Mouse (Mus musculus) brown adipose tissue, adult 24 weeks (tissue): ENCODE measurements around the gene Ank. TPM values are rescaled to one million over a fixed set of nuclear protein-coding genes. Genes with fewer than 3 reads are reported as not detected.

Source experiments
- H3K27ac ChIP-seq: fragments of 200-500 bp; replicated peaks from 2 replicates; pipeline ENCODE4 v1.5.1; 2012; ENCODE audit warnings: low read depth, mild to moderate bottlenecking, low read length
- H3K4me1 ChIP-seq: fragments of 200-500 bp; 2 replicates; pipeline ENCODE4 v1.6.1; 2012; ENCODE audit warnings: low read length, mixed read lengths; ENCODE audit not compliant: control insufficient read depth, insufficient read depth, insufficient read length
- H3K4me3 ChIP-seq: fragments of 200-500 bp; 2 replicates; pipeline ENCODE4 v1.5.1; 2012; ENCODE audit warnings: low read depth, mild to moderate bottlenecking, low read length, moderate library complexity; ENCODE audit not compliant: insufficient read depth
- polyA plus RNA-seq: library from polyadenylated mRNA; stranded (reverse); fragments of >200 nt; gene quantifications from 2 replicates; pipeline ENCODE4 v1.2.4, GENCODE M21; 2012; ENCODE audit not compliant: missing spikeins, insufficient read depth, insufficient read length

Gene Ank
- polyA plus RNA-seq, 1 experiment: 179 TPM

GRCm38 (mm10) chr15:27578918-27579317, 112.4 kb downstream of the Ank start:
- no peak overlapping the region for H3K4me3 ChIP-seq
- H3K27ac ChIP-seq: no peak overlapping the region
- H3K4me1 ChIP-seq: peaks cover 4% of the 10 kb centered on the region

GRCm38 (mm10) chr15:27579853-27580252, 113.4 kb downstream of the Ank start:
- peaks cover 4% of the 10 kb centered on the region for H3K4me1 ChIP-seq
- no peak overlapping the region for H3K27ac ChIP-seq
- H3K4me3 ChIP-seq: no peak overlapping the region

- Histone ChIP-seq H3K27ac (no peak overlapping the region), H3K4me3 (no peak overlapping the region), H3K4me1 (peaks cover 4% of the 10 kb centered on the region; the same call in 1 of the 2 replicates)
These were observed 114.3 kb downstream of the Ank start for GRCm38 (mm10) chr15:27580771-27581170.

GRCm38 (mm10) chr15:27581640-27582039, 115.2 kb downstream of the Ank start:
- no peak overlapping the region for H3K27ac ChIP-seq
- no peak overlapping the region for H3K4me3 ChIP-seq
- peaks cover 2% of the 10 kb centered on the region; the same call in 1 of the 2 replicates for H3K4me1 ChIP-seq

GRCm38 (mm10) chr15:27582428-27582827, 116.0 kb downstream of the Ank start:
- Histone ChIP-seq H3K27ac (no peak overlapping the region), H3K4me1 (peaks cover 2% of the 10 kb centered on the region; the same call in 1 of the 2 replicates), H3K4me3 (no peak overlapping the region)

GRCm38 (mm10) chr15:27583042-27583441, 116.6 kb downstream of the Ank start:
- no peak overlapping the region for H3K27ac ChIP-seq

GRCm38 (mm10) chr15:27583620-27584019, 117.1 kb downstream of the Ank start:
- H3K4me1 ChIP-seq: 0 out of 2 replicates have a peak, but pooled peaks cover 2% of the 10 kb centered on the region
- H3K4me3 ChIP-seq: no peak overlapping the region
- H3K27ac ChIP-seq: no peak overlapping the region

More at GRCm38 (mm10) chr15:27583042-27583441, 116.6 kb downstream of the Ank start:
- no peak overlapping the region for H3K4me3 ChIP-seq
- H3K4me1 ChIP-seq: 0 out of 2 replicates have a peak, but pooled peaks cover 2% of the 10 kb centered on the region

- H3K4me1 ChIP-seq: no peaks in the 10 kb centered on the region
- H3K4me3 ChIP-seq: no peak overlapping the region
- no peak overlapping the region for H3K27ac ChIP-seq
These were observed 119.1 kb downstream of the Ank start for GRCm38 (mm10) chr15:27585466-27586092.

- Histone ChIP-seq H3K27ac (no peak overlapping the region), H3K4me3 (no peak overlapping the region), H3K4me1 (no peaks in the 10 kb centered on the region)
These were observed 119.6 kb downstream of the Ank start for GRCm38 (mm10) chr15:27586093-27586480.

GRCm38 (mm10) chr15:27588087-27588826, 121.8 kb downstream of the Ank start:
- no peak overlapping the region for H3K4me3 ChIP-seq
- no peaks in the 10 kb centered on the region for H3K4me1 ChIP-seq
- H3K27ac ChIP-seq: no peak overlapping the region

GRCm38 (mm10) chr15:27590812-27591211, 124.3 kb downstream of the Ank start:
- H3K4me1 ChIP-seq: no peaks in the 10 kb centered on the region
- H3K27ac ChIP-seq: no peak overlapping the region
- H3K4me3 ChIP-seq: no peak overlapping the region

GRCm38 (mm10) chr15:27592620-27593320, 126.3 kb downstream of the Ank start:
- Histone ChIP-seq H3K4me1 (no peaks in the 10 kb centered on the region; the same call in 1 of the 2 replicates), H3K27ac (no peak overlapping the region), H3K4me3 (no peak overlapping the region)

GRCm38 (mm10) chr15:27593717-27594116, 127.2 kb downstream of the Ank start:
- Histone ChIP-seq H3K4me1 (no peaks in the 10 kb centered on the region; the same call in 1 of the 2 replicates), H3K4me3 (no peak overlapping the region), H3K27ac (no peak overlapping the region)

GRCm38 (mm10) chr15:27594973-27595372, 128.5 kb downstream of the Ank start:
- Histone ChIP-seq H3K4me1 (no peaks in the 10 kb centered on the region; the same call in 1 of the 2 replicates), H3K4me3 (no peak overlapping the region), H3K27ac (0 out of 2 replicates have a peak overlapping the region, but pooled peaks have one; percentile 8)

GRCm38 (mm10) chr15:27595560-27595959, 129.1 kb downstream of the Ank start:
- peak overlapping the region; percentile 30; the same call in 1 of the 2 replicates for H3K27ac ChIP-seq
- H3K4me1 ChIP-seq: no peaks in the 10 kb centered on the region; the same call in 1 of the 2 replicates
- no peak overlapping the region for H3K4me3 ChIP-seq
